In genomic region chr7:105568988-105569471, GRCm38 (mm10) we compare ENCODE assay signal across 8 mouse cellular contexts. TPM values are rescaled to one million over a fixed set of nuclear protein-coding genes. Genes with fewer than 3 reads are reported as not detected.
A peak's percentile ranks its signal among the peaks of the same experiment; 100 is the strongest.
DNase-seq lines count a peak whose midpoint lies in the region; ATAC-seq lines count a peak whose summit lies in the region.

No protein-coding gene starts in this region.

- intact Hi-C loops in left cerebral cortex, postnatal 25 days (cut with DNase I): no loop called here

- H3K4me1 ChIP-seq in heart, embryonic 11.5 days (ENCODE audit: control insufficient read depth, insufficient read depth, low read length): peaks cover 28% of the 10 kb centered on the region
- peaks cover 34% of the 10 kb centered on the region for H3K4me1 ChIP-seq in heart, embryonic 10.5 days
- H3K4me1 ChIP-seq in embryonic facial prominence, embryonic 13.5 days: peaks cover 26% of the 10 kb centered on the region
- H3K4me1 ChIP-seq in neural tube, embryonic 12.5 days: peaks cover 34% of the 10 kb centered on the region

- ATAC-seq in heart, embryonic 11.5 days (replicated peaks; ENCODE audit: insufficient number of reproducible peaks, low FRiP score, low TSS enrichment): 0 out of 2 replicates have a peak, but pooled peaks have one; percentile 6
- peak; percentile 35 for ATAC-seq in embryonic facial prominence, embryonic 13.5 days (ENCODE audit: insufficient number of reproducible peaks, insufficient read depth, low FRiP score, low TSS enrichment, low read depth)
- ATAC-seq in neural tube, embryonic 12.5 days (ENCODE audit: low FRiP score, low read depth): peak; percentile 86

- no peaks in the 10 kb centered on the region for H3K9me3 ChIP-seq in heart, embryonic 11.5 days (replicated peaks; ENCODE audit: control insufficient read depth, low read length)
- no peaks in the 10 kb centered on the region for H3K9me3 ChIP-seq in heart, embryonic 10.5 days
- no peaks in the 10 kb centered on the region for H3K9me3 ChIP-seq in embryonic facial prominence, embryonic 13.5 days
- no peaks in the 10 kb centered on the region for H3K9me3 ChIP-seq in neural tube, embryonic 12.5 days

- no peak overlapping the region for H3K4me2 ChIP-seq in heart, embryonic 11.5 days
- H3K4me2 ChIP-seq in embryonic facial prominence, embryonic 13.5 days: no peak overlapping the region
- H3K4me2 ChIP-seq in neural tube, embryonic 12.5 days (replicated peaks): peak overlapping the region; percentile 52

- no peak overlapping the region for H3K27ac ChIP-seq in heart, embryonic 11.5 days (ENCODE audit: low read depth, low read length)
- H3K27ac ChIP-seq in heart, embryonic 10.5 days: no peak overlapping the region
- 0 out of 2 replicates have a peak overlapping the region, but pooled peaks have one; percentile 16 for H3K27ac ChIP-seq in embryonic facial prominence, embryonic 13.5 days
- H3K27ac ChIP-seq in neural tube, embryonic 12.5 days: peak overlapping the region; percentile 66; the same call in 1 of the 2 replicates

- H3K27me3 ChIP-seq in heart, embryonic 11.5 days (ENCODE audit: control insufficient read depth, insufficient read depth, low read length): no peaks in the 10 kb centered on the region
- H3K27me3 ChIP-seq in heart, embryonic 10.5 days (ENCODE audit: insufficient read depth, poor library complexity, severe bottlenecking): no peaks in the 10 kb centered on the region
- H3K27me3 ChIP-seq in embryonic facial prominence, embryonic 13.5 days: no peaks in the 10 kb centered on the region
- H3K27me3 ChIP-seq in neural tube, embryonic 12.5 days (replicated peaks): no peaks in the 10 kb centered on the region

- no peak for DNase-seq in heart, embryonic 10.5 days (ENCODE audit: low spot score)
- DNase-seq in kidney, adult 11 months: peak; percentile 40
- peak; percentile 91 to 97 for DNase-seq in left cerebral cortex, postnatal 25 days (ENCODE audit: low spot score in 2 of 2)
- no peak for DNase-seq in urinary bladder, postnatal 14 days (ENCODE audit: low spot score)
- DNase-seq in heart, adult 8-10 months (ENCODE audit: low spot score): no peak

- no peak overlapping the region; the same call in 1 of the 2 replicates for H3K9ac ChIP-seq in heart, embryonic 11.5 days (ENCODE audit: low read depth, low read length)
- peak overlapping the region; percentile 51 for H3K9ac ChIP-seq in embryonic facial prominence, embryonic 13.5 days
- peak overlapping the region; percentile 45 for H3K9ac ChIP-seq in neural tube, embryonic 12.5 days

- no peak overlapping the region for H3K4me3 ChIP-seq in heart, embryonic 11.5 days (ENCODE audit: low read depth, low read length)
- no peak overlapping the region for H3K4me3 ChIP-seq in heart, embryonic 10.5 days
- H3K4me3 ChIP-seq in embryonic facial prominence, embryonic 13.5 days: no peak overlapping the region
- H3K4me3 ChIP-seq in neural tube, embryonic 12.5 days: peak overlapping the region; percentile 7; the same call in 1 of the 2 replicates

- peaks cover 10% of the 10 kb centered on the region for H3K36me3 ChIP-seq in heart, embryonic 11.5 days (ENCODE audit: control insufficient read depth, insufficient read depth, low read length)
- peaks cover 48% of the 10 kb centered on the region for H3K36me3 ChIP-seq in heart, embryonic 10.5 days
- H3K36me3 ChIP-seq in embryonic facial prominence, embryonic 13.5 days: peaks cover 59% of the 10 kb centered on the region
- H3K36me3 ChIP-seq in neural tube, embryonic 12.5 days: peaks cover 61% of the 10 kb centered on the region

- 11% methylated on average over 6 of the region's 6 CpGs for WGBS in heart, embryonic 11.5 days (ENCODE audit: insufficient replicate concordance)
- 6% methylated on average over 6 of the region's 6 CpGs for WGBS in heart, embryonic 10.5 days
- WGBS in embryonic facial prominence, embryonic 13.5 days: 7% methylated on average over 6 of the region's 6 CpGs
- WGBS in neural tube, embryonic 12.5 days: 5% methylated on average over 6 of the region's 6 CpGs

RNA-seq across cellular contexts. Expression of gene Apbb1, which starts 12.4 kb away (rescaled TPM):
- polyA plus RNA-seq in heart, embryonic 11.5 days (2014; fragmentation: Nextera tagmentation; extraction: Ambion mirVana): 43.5 and 49.7 TPM in 2 replicates
- 68.6 and 70.6 TPM in 2 replicates for polyA plus RNA-seq in heart, embryonic 10.5 days (2016; fragmentation: Nextera tagmentation; extraction: Ambion mirVana)
- 59.9 and 62.3 TPM in 2 replicates for polyA plus RNA-seq in embryonic facial prominence, embryonic 13.5 days (2015; fragmentation: Nextera tagmentation; extraction: Ambion mirVana)
- 100 to 1,000 TPM; 433 to 466 TPM for total RNA-seq in left cerebral cortex, postnatal 25 days (2021)
- 185 TPM in 2 replicates for polyA plus RNA-seq in neural tube, embryonic 12.5 days (2016; fragmentation: Nextera tagmentation; extraction: Ambion mirVana)
- total RNA-seq in heart, adult 8-10 months (2022): 100 to 1,000 TPM; 118 to 143 (median 136) TPM

RNA-seq across cellular contexts. Expression of gene Smpd1, which starts 14.9 kb away (rescaled TPM):
- 53.8 and 62.2 TPM in 2 replicates for polyA plus RNA-seq in heart, embryonic 11.5 days (2014; fragmentation: Nextera tagmentation; extraction: Ambion mirVana)
- polyA plus RNA-seq in heart, embryonic 10.5 days (2016; fragmentation: Nextera tagmentation; extraction: Ambion mirVana): 39.9 and 60.4 TPM in 2 replicates
- 36.7 and 37.1 TPM in 2 replicates for polyA plus RNA-seq in embryonic facial prominence, embryonic 13.5 days (2015; fragmentation: Nextera tagmentation; extraction: Ambion mirVana)
- total RNA-seq in left cerebral cortex, postnatal 25 days (2021): 100 to 1,000 TPM; 103 to 111 TPM
- polyA plus RNA-seq in neural tube, embryonic 12.5 days (2016; fragmentation: Nextera tagmentation; extraction: Ambion mirVana): 53.8 and 56.6 TPM in 2 replicates
- 100 to 1,000 TPM; 168 to 182 (median 178) TPM for total RNA-seq in heart, adult 8-10 months (2022)

RNA-seq across cellular contexts. Expression of gene Hpx, which starts 30.9 kb away (rescaled TPM):
- 0.76 and 1.4 TPM in 2 replicates for polyA plus RNA-seq in heart, embryonic 11.5 days (2014; fragmentation: Nextera tagmentation; extraction: Ambion mirVana)
- polyA plus RNA-seq in heart, embryonic 10.5 days (2016; fragmentation: Nextera tagmentation; extraction: Ambion mirVana): 0.43 and 7.4 TPM in 2 replicates
- polyA plus RNA-seq in embryonic facial prominence, embryonic 13.5 days (2015; fragmentation: Nextera tagmentation; extraction: Ambion mirVana): 0.37 and 3.7 TPM in 2 replicates
- under 1 TPM; 0.39 to 0.55 TPM for total RNA-seq in left cerebral cortex, postnatal 25 days (2021)
- 0.23 and 0.38 TPM in 2 replicates for polyA plus RNA-seq in neural tube, embryonic 12.5 days (2016; fragmentation: Nextera tagmentation; extraction: Ambion mirVana)
- total RNA-seq in heart, adult 8-10 months (2022): under 1 TPM in 1 of 4 experiments, not detected in 3; 0.28 TPM

Comparison
In these comparisons a context has a peak if more than half of its experiments do, and no peak if none do; other contexts are left out.
1. ATAC-seq: peak in every context shown above with its lines; median percentile 86 in neural tube, embryonic 12.5 days; 35 in embryonic facial prominence, embryonic 13.5 days; 6 in heart, embryonic 11.5 days.
2. H3K27ac ChIP-seq: peak in embryonic facial prominence, embryonic 13.5 days (single experiment) and neural tube, embryonic 12.5 days (single experiment); none in heart, embryonic 11.5 days (single experiment) and heart, embryonic 10.5 days (single experiment).
3. DNase-seq: peak in kidney, adult 11 months (single experiment) and left cerebral cortex, postnatal 25 days (2 of 2); none in heart, embryonic 10.5 days (single experiment), urinary bladder, postnatal 14 days (single experiment) and heart, adult 8-10 months (single experiment).